In the genomic region with DNA sequence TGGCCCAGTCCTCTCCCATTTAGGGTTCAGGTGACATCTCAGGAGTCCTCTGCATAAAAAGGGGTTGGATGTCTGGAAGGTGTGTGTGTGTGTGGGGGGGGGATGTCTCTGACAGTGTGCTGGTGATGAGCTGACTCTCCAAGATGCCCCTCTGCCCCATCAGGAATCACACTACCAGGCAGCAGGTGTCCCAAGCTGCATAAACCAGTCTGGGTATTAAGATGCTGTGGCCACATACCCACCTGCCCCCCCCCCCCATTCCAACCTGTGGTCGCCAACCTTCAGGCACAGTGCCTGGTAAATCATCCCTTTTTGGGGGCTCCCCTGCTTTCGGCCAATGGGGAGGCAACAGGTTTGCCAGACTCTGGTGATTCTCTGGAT, we compare ENCODE assay signal across 11 mouse cellular contexts. TPM values are rescaled to one million over a fixed set of nuclear protein-coding genes. Genes with fewer than 3 reads are reported as not detected.
A peak's percentile ranks its signal among the peaks of the same experiment; 100 is the strongest.
DNase-seq lines count a peak whose midpoint lies in the region; ATAC-seq and TF ChIP-seq lines count a peak whose summit lies in the region.
"Had no signal": no experiment of that assay in that cellular context is flagged by ENCODE, and none has a peak within 500 bp of the region (broad histone marks: within the 10 kb centered on the region; RNA-seq: fewer than 3 reads in every experiment).

No protein-coding gene starts in this region.

- 36% methylated on average over 2 of the region's 2 CpGs for WGBS in kidney, adult 2 months
- WGBS in embryonic facial prominence, embryonic 13.5 days, result 50% methylated on average over 2 of the region's 2 CpGs
- 63% methylated on average over 2 of the region's 2 CpGs for WGBS in hindbrain, embryonic 13.5 days
- WGBS in midbrain, embryonic 13.5 days, result 43% methylated on average over 2 of the region's 2 CpGs

- ATAC-seq in embryonic facial prominence, embryonic 13.5 days (ENCODE audit: insufficient number of reproducible peaks, insufficient read depth, low FRiP score, low TSS enrichment, low read depth), result no peak
- ATAC-seq in hindbrain, embryonic 13.5 days (ENCODE audit: low FRiP score), result peak; percentile 36; the same call in 1 of the 2 replicates
- ATAC-seq in midbrain, embryonic 13.5 days, result peak; percentile 59

- H3K27me3 ChIP-seq in kidney, adult 2 months (replicated peaks; ENCODE audit: control insufficient read depth, insufficient read depth, low read length), result no peaks in the 10 kb centered on the region
- no peaks in the 10 kb centered on the region for H3K27me3 ChIP-seq in embryonic facial prominence, embryonic 13.5 days
- H3K27me3 ChIP-seq in hindbrain, embryonic 13.5 days, result no peaks in the 10 kb centered on the region
- H3K27me3 ChIP-seq in midbrain, embryonic 13.5 days, result no peaks in the 10 kb centered on the region

- no peak for TF ChIP-seq CTCF in kidney, adult 2 months (conservative IDR thresholded peaks at IDR 0.05; ENCODE audit: insufficient read depth, insufficient read length, low read depth, low read length)

- no peak for DNase-seq in kidney, adult 2 months
- no peak for DNase-seq in kidney, adult 9 months
- no peak for DNase-seq in thymus, adult 18-20 months
- DNase-seq in adrenal gland, adult 8-10 months, result no peak
- DNase-seq in adipocyte (ENCODE audit: low spot score), result no peak

- no peaks in the 10 kb centered on the region for H3K36me3 ChIP-seq in kidney, adult 2 months (ENCODE audit: control insufficient read depth, insufficient read depth, low read length)
- no peaks in the 10 kb centered on the region for H3K36me3 ChIP-seq in embryonic facial prominence, embryonic 13.5 days
- no peaks in the 10 kb centered on the region for H3K36me3 ChIP-seq in hindbrain, embryonic 13.5 days
- H3K36me3 ChIP-seq in midbrain, embryonic 13.5 days, result no peaks in the 10 kb centered on the region

- peak overlapping the region; percentile 86 for H3K27ac ChIP-seq in kidney, adult 2 months (ENCODE audit: insufficient read depth, low read depth, low read length)
- H3K27ac ChIP-seq in embryonic facial prominence, embryonic 13.5 days, result no peak overlapping the region
- no peak overlapping the region for H3K27ac ChIP-seq in hindbrain, embryonic 13.5 days
- H3K27ac ChIP-seq in midbrain, embryonic 13.5 days, result no peak overlapping the region

- H3K9me3 ChIP-seq in embryonic facial prominence, embryonic 13.5 days, result no peaks in the 10 kb centered on the region
- H3K9me3 ChIP-seq in hindbrain, embryonic 13.5 days, result no peaks in the 10 kb centered on the region
- no peaks in the 10 kb centered on the region for H3K9me3 ChIP-seq in midbrain, embryonic 13.5 days

- peak overlapping the region; percentile 59 for H3K4me2 ChIP-seq in embryonic facial prominence, embryonic 13.5 days
- H3K4me2 ChIP-seq in hindbrain, embryonic 13.5 days, result peak overlapping the region; percentile 61
- H3K4me2 ChIP-seq in midbrain, embryonic 13.5 days (replicated peaks), result peak overlapping the region; percentile 55

- H3K4me1 ChIP-seq in kidney, adult 2 months (ENCODE audit: control insufficient read depth, insufficient read depth, low read length), result no peaks in the 10 kb centered on the region
- no peaks in the 10 kb centered on the region for H3K4me1 ChIP-seq in embryonic facial prominence, embryonic 13.5 days
- peaks cover 3% of the 10 kb centered on the region; the same call in 1 of the 2 replicates for H3K4me1 ChIP-seq in hindbrain, embryonic 13.5 days (replicated peaks)
- no peaks in the 10 kb centered on the region for H3K4me1 ChIP-seq in midbrain, embryonic 13.5 days (replicated peaks)

- no peak for TF ChIP-seq POLR2A in kidney, adult 2 months (IDR thresholded peaks at IDR 0.05; ENCODE audit: low read depth, low read length)

- H3K9ac ChIP-seq in embryonic facial prominence, embryonic 13.5 days, result peak overlapping the region; percentile 71; the same call in 1 of the 2 replicates
- H3K9ac ChIP-seq in hindbrain, embryonic 13.5 days, result peak overlapping the region; percentile 66
- peak overlapping the region; percentile 54 for H3K9ac ChIP-seq in midbrain, embryonic 13.5 days (replicated peaks)

- no peak overlapping the region for H3K4me3 ChIP-seq in kidney, adult 2 months (ENCODE audit: insufficient read depth, low read depth, low read length)
- peak overlapping the region; percentile 36 for H3K4me3 ChIP-seq in embryonic facial prominence, embryonic 13.5 days
- peak overlapping the region; percentile 37 for H3K4me3 ChIP-seq in hindbrain, embryonic 13.5 days
- H3K4me3 ChIP-seq in midbrain, embryonic 13.5 days (replicated peaks), result peak overlapping the region; percentile 36
- H3K4me3 ChIP-seq: myocyte had no signal

RNA-seq across cellular contexts. Expression of a gene that starts 8.7 kb away (rescaled TPM):
- not detected in 2 replicates for polyA plus RNA-seq in kidney, adult 2 months (2012; rRNA removed)
- polyA plus RNA-seq in embryonic facial prominence, embryonic 13.5 days (2015; fragmentation: Nextera tagmentation; extraction: Ambion mirVana), result 0.43 and 0.62 TPM in 2 replicates
- 0.13 and 0.23 TPM in 2 replicates for polyA plus RNA-seq in hindbrain, embryonic 13.5 days (2015; fragmentation: Nextera tagmentation; extraction: Ambion mirVana)
- polyA plus RNA-seq in midbrain, embryonic 13.5 days (2015; fragmentation: Nextera tagmentation; extraction: Ambion mirVana), result 0.11 TPM in 1 of 2 replicates, not detected in the other
- under 1 TPM in 3 of 4 experiments, not detected in 1; 0.27 to 0.52 (median 0.41) TPM for total RNA-seq in adrenal gland, adult 8-10 months (2022)

RNA-seq across cellular contexts. Expression of a gene that starts 41.7 kb away (rescaled TPM):
- polyA plus RNA-seq in kidney, adult 2 months (2012; rRNA removed), result not detected in 2 replicates
- polyA plus RNA-seq in embryonic facial prominence, embryonic 13.5 days (2015; fragmentation: Nextera tagmentation; extraction: Ambion mirVana), result not detected in 2 replicates
- polyA plus RNA-seq in hindbrain, embryonic 13.5 days (2015; fragmentation: Nextera tagmentation; extraction: Ambion mirVana), result not detected in 2 replicates
- not detected in 2 replicates for polyA plus RNA-seq in midbrain, embryonic 13.5 days (2015; fragmentation: Nextera tagmentation; extraction: Ambion mirVana)
- total RNA-seq in adrenal gland, adult 8-10 months (2022), result not detected
- total RNA-seq: layer of hippocampus, postnatal 25 days had no signal
- polyA plus RNA-seq: brain, embryonic 14.5 days; myocyte had no signal

RNA-seq across cellular contexts. Expression of a gene that starts 45.7 kb away (rescaled TPM):
- polyA plus RNA-seq in kidney, adult 2 months (2012; rRNA removed), result 95.4 and 110 TPM in 2 replicates
- polyA plus RNA-seq in embryonic facial prominence, embryonic 13.5 days (2015; fragmentation: Nextera tagmentation; extraction: Ambion mirVana), result 59.5 and 62.3 TPM in 2 replicates
- polyA plus RNA-seq in hindbrain, embryonic 13.5 days (2015; fragmentation: Nextera tagmentation; extraction: Ambion mirVana), result 154 and 172 TPM in 2 replicates
- 136 and 139 TPM in 2 replicates for polyA plus RNA-seq in midbrain, embryonic 13.5 days (2015; fragmentation: Nextera tagmentation; extraction: Ambion mirVana)
- total RNA-seq in adrenal gland, adult 8-10 months (2022), result 100 to 1,000 TPM in 3 of 4 experiments, 10 to 100 TPM in 1; 100.0 to 122 (median 105) TPM
